Mouse (Mus musculus) liver, embryonic 14.5 days (tissue): Measurements from ENCODE around the gene AY358078. TPM values are rescaled to one million over a fixed set of nuclear protein-coding genes. Genes with fewer than 3 reads are reported as not detected.

Experiments used
- ATAC-seq: fragments of 200-750 bp; cut with Nextera tagmentation; 2 replicates; pipeline ENCODE4 v1.8.0; 2017; ENCODE audit warnings: moderate number of reproducible peaks, mild to moderate bottlenecking, moderate library complexity; ENCODE audit not compliant: insufficient read depth
- DNase-seq, 3 experiments: peaks; one replicate each; pipeline ENCODE4 v3.0.0-alpha.2; 2012 to 2013; ENCODE audit warnings: low read depth in 3 of 3, low spot score in 3 of 3
- H3K27ac ChIP-seq: fragments of 300-500 bp; sonication (generic); 2 replicates; pipeline ENCODE4 v1.5.1; 2014; ENCODE audit warnings: moderate library complexity, mild to moderate bottlenecking, control low read depth, inconsistent platforms
- H3K27me3 ChIP-seq: fragments of 300-500 bp; sonication (generic); 2 replicates; pipeline ENCODE4 v1.6.1; 2014; ENCODE audit warnings: mild to moderate bottlenecking, low read length, moderate library complexity; ENCODE audit not compliant: control insufficient read depth, insufficient read depth
- H3K36me3 ChIP-seq: fragments of 300-500 bp; sonication (generic); replicated peaks from 2 replicates; pipeline ENCODE4 v1.6.1; 2014; ENCODE audit warnings: low read depth; ENCODE audit not compliant: control insufficient read depth, insufficient read depth
- H3K4me1 ChIP-seq, 2 experiments: fragments of 200-500 bp in 1 of 2; fragments of 300-500 bp in 1 of 2; sonication (generic) in 1 of 2; replicated peaks; 2 replicates each; pipeline ENCODE4 v1.6.1; 2012 to 2014; ENCODE audit warnings: antibody characterized with exemption in 1 of 2, inconsistent platforms in 1 of 2, low read length in 1 of 2; ENCODE audit not compliant: control insufficient read depth in 2 of 2, insufficient read depth in 2 of 2
- H3K4me2 ChIP-seq: fragments of 300-500 bp; sonication (generic); 2 replicates; pipeline ENCODE4 v1.6.1; 2014; ENCODE audit warnings: low read depth, mild to moderate bottlenecking, control low read depth, moderate library complexity
- H3K4me3 ChIP-seq, 2 experiments: fragments of 200-500 bp in 1 of 2; fragments of 300-500 bp in 1 of 2; sonication (generic) in 1 of 2; 2 replicates each; pipeline ENCODE4 v1.5.1; 2012 to 2014; ENCODE audit warnings: low read depth in 2 of 2, low read length in 2 of 2, mild to moderate bottlenecking in 2 of 2, control low read depth in 1 of 2, inconsistent platforms in 1 of 2, moderate library complexity in 1 of 2; ENCODE audit not compliant: insufficient read depth in 1 of 2
- H3K9ac ChIP-seq: fragments of 300-500 bp; sonication (generic); replicated peaks from 2 replicates; pipeline ENCODE4 v1.6.1; 2014; ENCODE audit warnings: mild to moderate bottlenecking, control low read depth, moderate library complexity
- H3K9me3 ChIP-seq: fragments of 300-500 bp; sonication (generic); 2 replicates; pipeline ENCODE4 v1.6.1; 2016; ENCODE audit warnings: low read length, mixed read lengths; ENCODE audit not compliant: control insufficient read depth
- CTCF ChIP-seq: IDR thresholded peaks from 2 replicates; pipeline ENCODE4 v1.5.1; 2016; ENCODE audit warnings: antibody characterized with exemption, low read depth, control low read depth
- EP300 ChIP-seq: IDR thresholded peaks from 2 replicates; pipeline ENCODE4 v1.6.1; 2016; ENCODE audit warnings: antibody characterized with exemption, low read depth
- WGBS: fragments of 180-500 bp; shearing (Covaris S2); extraction: QIAGEN DNeasy Blood & Tissue Kit; methylation state at CpG from one replicate; pipeline ENCODE4 v1.1.7; 2014; ENCODE audit not compliant: insufficient replicate concordance; 5-methylcytosine and 5-hydroxymethylcytosine counted together
- polyA plus RNA-seq, 2 experiments: library from polyadenylated mRNA; depleted of rRNA in 1 of 2; stranded (reverse) in 1 of 2; unstranded in 1 of 2; fragments of >200 nt; fragmentation: Nextera tagmentation in 1 of 2; extraction: Ambion mirVana in 1 of 2; gene quantifications; 2 replicates each; pipeline versions ENCODE4 v1.2.1 to v1.2.3; 2012 to 2014

Gene AY358078
- polyA plus RNA-seq, 2 experiments = not detected

GRCm38 (mm10) chr14:51778865-51779481, 20.9 kb upstream of the AY358078 start:
- Histone ChIP-seq H3K4me3 (no peak overlapping the region), H3K27me3 (no peaks in the 10 kb centered on the region), H3K36me3 (no peaks in the 10 kb centered on the region), H3K4me1 (no peaks in the 10 kb centered on the region), H3K4me2 (no peak overlapping the region), H3K9ac (no peak overlapping the region), H3K27ac (no peak overlapping the region), H3K9me3 (no peaks in the 10 kb centered on the region)
- WGBS = 56% methylated on average over 4 of the region's 4 CpGs
- TF ChIP-seq EP300 = no peak
- no peak for TF ChIP-seq CTCF
- DNase-seq (no peak), ATAC-seq (no peak)

- DNase-seq = no peak
Observed at GRCm38 (mm10) chr14:51786335-51786734, 13.5 kb upstream of the AY358078 start.

GRCm38 (mm10) chr14:51787061-51787460, 12.8 kb upstream of the AY358078 start:
- ATAC-seq = no peak
- Histone ChIP-seq H3K36me3 (no peaks in the 10 kb centered on the region), H3K9ac (no peak overlapping the region), H3K27ac (no peak overlapping the region), H3K4me2 (no peak overlapping the region), H3K9me3 (no peaks in the 10 kb centered on the region), H3K27me3 (no peaks in the 10 kb centered on the region), H3K4me3 (no peak overlapping the region), H3K4me1 (no peaks in the 10 kb centered on the region)
- no peak for DNase-seq
- TF ChIP-seq CTCF (no peak), EP300 (no peak)
- WGBS = 62% methylated on average over 5 of the region's 5 CpGs

More at GRCm38 (mm10) chr14:51786335-51786734, 13.5 kb upstream of the AY358078 start:
- Histone ChIP-seq H3K27ac (no peak overlapping the region), H3K9ac (no peak overlapping the region), H3K4me3 (no peak overlapping the region), H3K36me3 (no peaks in the 10 kb centered on the region), H3K4me1 (no peaks in the 10 kb centered on the region), H3K27me3 (no peaks in the 10 kb centered on the region), H3K9me3 (no peaks in the 10 kb centered on the region), H3K4me2 (no peak overlapping the region)
- no peak for TF ChIP-seq CTCF
- TF ChIP-seq EP300 = no peak
- no peak for ATAC-seq
- WGBS = 49% methylated on average over 4 of the region's 4 CpGs

GRCm38 (mm10) chr14:51789196-51789595, 10.7 kb upstream of the AY358078 start:
- no peaks in the 10 kb centered on the region for H3K9me3 ChIP-seq
- ATAC-seq (no peak), DNase-seq (no peak)
- H3K4me3 ChIP-seq = no peak overlapping the region
- H3K36me3 ChIP-seq = no peaks in the 10 kb centered on the region
- H3K27me3 ChIP-seq = no peaks in the 10 kb centered on the region
- no peaks in the 10 kb centered on the region for H3K4me1 ChIP-seq
- no peak overlapping the region for H3K27ac ChIP-seq
- WGBS = 47% methylated on average over 2 of the region's 2 CpGs
- H3K4me2 ChIP-seq = no peak overlapping the region
- TF ChIP-seq EP300 (no peak), CTCF (peak; percentile 3; the same call in 1 of the 2 replicates)
- H3K9ac ChIP-seq = no peak overlapping the region

- no peaks in the 10 kb centered on the region for H3K4me1 ChIP-seq
- no peak overlapping the region for H3K9ac ChIP-seq
- no peak overlapping the region for H3K4me2 ChIP-seq
- WGBS = 27% methylated on average over 2 of the region's 2 CpGs
- no peaks in the 10 kb centered on the region for H3K27me3 ChIP-seq
- H3K36me3 ChIP-seq = no peaks in the 10 kb centered on the region
- no peak overlapping the region for H3K27ac ChIP-seq
- no peak overlapping the region for H3K4me3 ChIP-seq
- no peak for ATAC-seq
- TF ChIP-seq EP300 (no peak), CTCF (no peak)
- no peaks in the 10 kb centered on the region for H3K9me3 ChIP-seq
- DNase-seq = no peak
Observed at GRCm38 (mm10) chr14:51794106-51794505, 5.7 kb upstream of the AY358078 start.
